Mouse (Mus musculus) liver, postnatal 0 days (tissue): ENCODE results near the gene E330009J07Rik.

ENCODE experiments used
- CTCF ChIP-seq: sonication (generic); IDR thresholded peaks from 2 replicates; pipeline ENCODE4 v1.5.1; 2016; ENCODE audit warnings: antibody characterized with exemption, low read depth
- EP300 ChIP-seq: IDR thresholded peaks from 2 replicates; pipeline ENCODE4 v1.6.1; 2016; ENCODE audit warnings: antibody characterized with exemption, low read depth, mild to moderate bottlenecking

DNA sequence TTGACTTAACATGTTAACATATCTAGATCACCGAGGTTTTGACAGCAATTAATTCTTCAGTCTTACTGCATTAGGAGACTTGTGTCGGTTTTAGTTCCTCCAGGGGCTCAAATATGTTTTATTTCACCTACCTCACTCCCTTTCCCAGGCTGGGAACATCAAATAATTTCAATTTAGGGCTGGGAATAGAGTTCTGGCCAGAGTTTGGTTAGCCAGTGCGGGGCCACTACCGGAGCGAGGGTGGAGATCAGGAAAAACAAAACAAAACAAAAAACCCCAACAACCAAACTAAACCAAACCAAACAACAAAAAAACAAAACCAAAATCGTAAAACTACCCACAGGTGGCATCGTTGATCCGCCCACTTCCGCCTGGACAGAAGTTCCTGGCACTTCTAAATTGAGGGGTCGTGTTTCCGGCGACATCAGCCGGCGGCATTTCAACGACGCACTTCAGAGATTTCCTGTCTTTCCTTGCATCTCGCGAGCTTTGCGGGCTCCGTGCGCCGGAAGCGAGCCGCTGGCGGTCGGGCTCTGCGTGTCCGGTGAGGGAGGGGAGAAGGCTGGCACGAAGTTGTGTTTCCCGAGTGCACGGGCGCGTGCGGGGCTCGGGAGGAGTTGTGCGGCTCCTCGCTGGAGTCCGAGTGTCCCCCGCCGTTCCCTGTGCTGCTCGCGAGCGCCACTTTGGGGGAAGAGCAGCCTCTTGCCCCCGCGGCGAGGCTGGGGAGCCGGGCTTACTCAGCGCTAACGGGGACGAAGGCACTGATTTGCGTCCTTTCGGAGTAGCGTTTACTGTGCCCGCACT is 35.2 kb upstream of the E330009J07Rik start, which contains the start of gene Ssbp1:
- TF ChIP-seq CTCF (peak; percentile 33; the same call in 1 of the 2 replicates), EP300 (peak; percentile 83)
